Mouse (Mus musculus) small intestine, adult 2 months (tissue): ENCODE measurements at regions not wholly inside any gene's neighbourhood (a gene's known extent, or its start where the extent isn't known, plus 50 kb on each side); places are given as distances from the start of the nearest gene placed in this dataset.

Source experiments
- H3K27ac ChIP-seq: fragments of 200-500 bp; 2 replicates; pipeline ENCODE4 v1.5.1; 2012; ENCODE audit warnings: low read depth, low read length, control low read depth, inconsistent platforms; ENCODE audit not compliant: insufficient read depth
- H3K27me3 ChIP-seq: fragments of 200-500 bp; 2 replicates; pipeline ENCODE4 v1.6.1; 2012; ENCODE audit warnings: mild to moderate bottlenecking, moderate library complexity, low read length, inconsistent platforms; ENCODE audit not compliant: control insufficient read depth, insufficient read depth
- H3K36me3 ChIP-seq: fragments of 200-500 bp; 2 replicates; pipeline ENCODE4 v1.6.1; 2012; ENCODE audit warnings: mild to moderate bottlenecking, low read length, control low read depth, inconsistent platforms; ENCODE audit not compliant: control insufficient read depth, insufficient read depth
- H3K4me1 ChIP-seq: fragments of 200-500 bp; 2 replicates; pipeline ENCODE4 v1.6.1; 2012; ENCODE audit warnings: low read length, inconsistent platforms, mixed read lengths; ENCODE audit not compliant: control insufficient read depth, insufficient read depth, insufficient read length
- H3K4me3 ChIP-seq: fragments of 200-500 bp; 2 replicates; pipeline ENCODE4 v1.5.1; 2012; ENCODE audit warnings: low read depth, mild to moderate bottlenecking, control low read depth, inconsistent platforms, low read length, moderate library complexity
- CTCF ChIP-seq: fragments of 200-500 bp; IDR thresholded peaks from 2 replicates; pipeline ENCODE4 v1.5.1; 2012; ENCODE audit warnings: low read depth, mild to moderate bottlenecking, control low read depth, inconsistent platforms, low read length, moderate library complexity, mixed read lengths; ENCODE audit not compliant: insufficient replicate concordance, insufficient read length; ENCODE audit errors: extremely low read depth
- POLR2A ChIP-seq: fragments of 200-500 bp; IDR thresholded peaks from 2 replicates; pipeline ENCODE4 v1.6.1; 2012; ENCODE audit warnings: low read depth, mild to moderate bottlenecking, control low read depth, inconsistent platforms, low read length, moderate library complexity
- WGBS: fragments of 180-500 bp; shearing (Covaris S2); methylation state at CpG from one replicate; pipeline ENCODE4 v1.1.7; 2018; 5-methylcytosine and 5-hydroxymethylcytosine counted together

DNA sequence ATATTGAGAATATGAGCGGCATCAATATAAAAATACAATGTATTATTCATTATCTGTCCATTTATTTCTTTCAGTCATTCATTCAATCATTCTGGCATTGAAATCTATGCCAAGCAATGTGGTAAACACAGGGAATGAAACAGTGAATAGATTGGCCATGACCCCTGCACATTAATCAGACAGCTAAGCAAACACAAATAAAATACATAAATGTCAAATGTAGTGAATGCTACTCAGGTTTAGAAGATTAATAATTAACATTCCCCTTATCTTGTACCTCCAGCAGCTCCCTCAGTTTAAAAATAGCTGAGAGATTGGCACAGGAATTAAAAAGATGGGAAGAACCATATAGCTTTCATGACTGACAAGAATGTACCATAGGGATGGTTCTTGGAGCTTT lies 77.0 kb upstream of the Dazl start:
- H3K4me1 ChIP-seq, result peaks cover 7% of the 10 kb centered on the region; the same call in 1 of the 2 replicates
- no peaks in the 10 kb centered on the region for H3K27me3 ChIP-seq
- H3K4me3 ChIP-seq, result no peak overlapping the region
- no peaks in the 10 kb centered on the region for H3K36me3 ChIP-seq
- H3K27ac ChIP-seq, result no peak overlapping the region
- WGBS, result 25% methylated on average over 1 of the region's 1 CpGs
- TF ChIP-seq CTCF, result no peak
- no peak for TF ChIP-seq POLR2A

DNA sequence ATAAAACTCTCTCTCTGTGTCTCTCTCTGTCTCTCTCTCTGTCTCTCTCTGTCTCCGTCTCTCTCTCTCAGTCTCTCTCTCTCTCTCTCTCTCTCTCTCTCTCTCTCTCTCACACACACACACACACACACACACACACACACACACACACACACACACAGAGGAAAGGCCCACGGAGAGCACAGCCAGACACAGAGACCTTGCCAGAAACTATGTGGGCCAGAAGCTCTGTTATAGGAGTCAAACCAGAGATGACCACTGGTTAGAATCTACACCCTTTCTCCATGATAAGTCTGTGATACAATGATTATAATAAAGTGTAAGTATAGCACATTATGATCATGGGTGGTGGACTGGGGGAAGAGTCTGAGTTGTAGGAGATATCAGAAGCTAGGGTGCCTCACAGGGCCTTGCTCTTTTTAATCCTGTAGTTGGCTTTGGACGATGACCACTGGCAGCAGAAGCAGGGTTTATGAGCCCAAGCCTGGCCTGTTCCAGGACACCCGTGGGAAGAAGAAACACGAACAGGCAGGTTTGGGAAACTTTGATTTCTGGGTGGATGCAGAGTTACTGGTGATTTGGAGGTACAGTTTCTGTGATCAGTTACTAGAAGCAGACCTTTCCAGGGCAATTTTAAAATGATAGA lies 80.2 kb upstream of the Dazl start:
- H3K36me3 ChIP-seq, result no peaks in the 10 kb centered on the region
- peaks cover 7% of the 10 kb centered on the region; the same call in 1 of the 2 replicates for H3K4me1 ChIP-seq
- TF ChIP-seq POLR2A, result no peak
- no peak for TF ChIP-seq CTCF
- H3K27ac ChIP-seq, result no peak overlapping the region
- no peaks in the 10 kb centered on the region for H3K27me3 ChIP-seq
- 82% methylated on average over 5 of the region's 5 CpGs for WGBS
- H3K4me3 ChIP-seq, result no peak overlapping the region

DNA sequence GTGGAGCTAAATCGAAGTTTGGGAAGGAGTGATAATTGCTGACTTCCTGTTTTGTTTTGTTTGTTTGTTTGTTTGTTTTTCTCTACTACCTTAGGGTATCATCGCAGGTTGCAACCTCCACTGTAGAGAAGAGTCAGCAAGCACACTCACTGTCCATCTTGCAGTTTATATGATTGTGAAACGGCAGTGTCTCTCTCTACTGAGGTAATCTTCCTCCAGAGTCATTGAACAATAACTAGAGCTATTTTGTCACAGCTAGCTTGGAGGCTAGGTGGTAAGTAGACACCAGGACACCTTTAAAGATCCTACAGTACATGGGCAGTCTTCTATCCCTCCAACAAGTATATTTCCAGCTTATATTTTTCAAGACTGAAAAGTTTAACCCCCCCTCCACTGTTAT lies 82.0 kb upstream of the Dazl start:
- Histone ChIP-seq H3K4me3 (no peak overlapping the region), H3K4me1 (peaks cover 3% of the 10 kb centered on the region; the same call in 1 of the 2 replicates), H3K27ac (no peak overlapping the region), H3K36me3 (no peaks in the 10 kb centered on the region), H3K27me3 (no peaks in the 10 kb centered on the region)
- WGBS, result 76% methylated on average over 3 of the region's 3 CpGs
- no peak for TF ChIP-seq POLR2A
- no peak for TF ChIP-seq CTCF

DNA sequence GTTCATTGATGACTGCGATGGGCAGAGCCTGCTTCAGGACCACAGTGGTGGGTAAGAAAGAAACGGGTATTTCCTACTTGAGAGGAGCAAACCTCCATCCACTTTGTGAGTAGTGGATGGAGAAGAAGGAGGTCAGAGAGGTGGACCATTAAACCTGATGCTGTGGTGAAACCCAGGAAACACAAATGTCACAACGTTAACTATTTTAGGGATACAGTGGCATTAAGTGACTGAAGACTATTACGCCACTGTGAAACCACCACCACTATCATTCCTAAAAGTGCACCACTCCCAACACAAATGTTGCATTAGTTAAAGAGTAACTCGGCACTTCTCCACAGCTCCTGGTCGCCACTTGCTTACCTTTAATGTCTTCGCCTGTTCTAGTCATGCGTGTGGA lies 83.3 kb upstream of the Dazl start:
- WGBS, result 51% methylated on average over 8 of the region's 8 CpGs
- no peak overlapping the region for H3K4me3 ChIP-seq
- no peaks in the 10 kb centered on the region for H3K36me3 ChIP-seq
- no peaks in the 10 kb centered on the region for H3K27me3 ChIP-seq
- no peak for TF ChIP-seq CTCF
- no peak for TF ChIP-seq POLR2A
- H3K27ac ChIP-seq, result no peak overlapping the region
- H3K4me1 ChIP-seq, result no peaks in the 10 kb centered on the region

DNA sequence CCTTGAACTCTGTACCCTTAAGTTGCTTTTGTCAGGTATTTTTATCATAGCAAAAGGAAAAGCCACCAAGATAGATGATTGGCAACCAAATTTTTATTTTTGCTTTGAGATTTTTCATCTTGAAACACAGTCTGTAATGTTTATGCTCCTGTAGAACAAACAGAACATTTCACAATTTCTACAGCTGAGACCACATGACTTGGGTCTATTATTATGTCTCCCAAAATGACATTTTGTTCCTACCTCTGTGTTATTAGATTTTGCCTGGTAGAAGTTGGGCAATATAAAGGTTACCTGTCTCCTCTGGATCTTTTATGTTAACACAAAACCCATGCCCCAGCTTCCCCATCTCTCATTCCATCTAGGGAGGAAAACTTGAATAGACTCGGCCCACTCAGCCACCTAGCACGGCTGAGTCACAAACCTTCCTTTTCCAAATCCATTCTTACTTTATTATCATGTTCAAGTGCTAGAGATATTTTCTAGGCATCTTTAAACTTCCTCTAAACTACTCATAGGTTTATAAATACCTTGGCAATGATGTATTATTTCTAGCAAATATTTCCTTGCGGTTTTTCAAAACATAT lies 84.8 kb upstream of the Dazl start:
- Histone ChIP-seq H3K27me3 (no peaks in the 10 kb centered on the region), H3K4me1 (no peaks in the 10 kb centered on the region), H3K36me3 (no peaks in the 10 kb centered on the region), H3K27ac (no peak overlapping the region), H3K4me3 (no peak overlapping the region)
- TF ChIP-seq POLR2A (no peak), CTCF (no peak)
- 84% methylated on average over 3 of the region's 3 CpGs for WGBS

DNA sequence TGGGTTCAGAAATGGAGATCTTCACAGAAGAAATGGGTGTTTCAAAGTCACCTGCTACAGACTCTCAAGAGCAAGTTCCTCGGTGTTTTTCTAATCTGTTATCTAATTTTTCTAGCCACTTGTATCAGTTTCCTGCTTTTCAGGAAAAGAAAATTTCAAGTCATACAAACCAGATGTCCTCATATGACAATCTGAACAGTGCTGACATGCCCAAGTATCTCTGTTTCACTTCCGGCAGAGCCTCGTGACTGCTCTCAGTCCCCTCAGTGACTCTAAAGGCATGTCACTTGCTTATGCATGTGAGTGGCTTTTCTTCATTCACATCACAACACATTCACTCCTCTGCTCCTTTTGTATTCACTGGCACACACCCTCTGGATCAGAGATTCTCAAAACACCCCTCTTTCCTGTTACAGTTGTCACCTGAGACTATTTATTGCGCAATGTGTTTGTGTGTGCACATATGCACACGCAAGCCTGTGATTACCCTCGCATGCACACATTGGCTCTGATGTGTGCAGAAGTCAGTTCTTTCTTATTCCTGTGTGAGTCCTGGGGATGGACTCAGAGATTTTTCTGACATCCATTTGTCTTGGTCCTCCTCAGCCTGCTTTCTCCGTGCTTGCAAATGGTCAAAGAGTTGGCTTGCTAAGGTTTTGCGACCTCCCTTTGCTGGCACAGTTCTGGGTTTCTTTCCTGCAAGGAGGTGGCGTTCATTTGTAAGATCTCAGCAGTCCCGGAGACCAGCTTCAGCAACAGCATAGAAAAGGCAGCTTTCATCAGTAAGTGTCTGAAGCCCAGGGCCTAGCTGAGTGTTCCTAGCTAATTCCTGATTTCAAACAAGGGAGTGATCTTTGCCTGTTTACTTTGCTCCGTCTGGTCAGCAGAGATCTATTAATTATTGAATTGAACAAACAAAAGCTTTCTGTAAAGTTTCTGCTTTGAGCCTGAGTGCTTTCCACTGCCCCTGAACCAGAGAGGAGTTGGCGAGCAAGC lies 95.6 kb upstream of the Dazl start:
- Histone ChIP-seq H3K27me3 (no peaks in the 10 kb centered on the region), H3K36me3 (no peaks in the 10 kb centered on the region), H3K4me1 (no peaks in the 10 kb centered on the region; the same call in 1 of the 2 replicates), H3K4me3 (no peak overlapping the region), H3K27ac (peak overlapping the region; percentile 17; the same call in 1 of the 2 replicates)
- no peak for TF ChIP-seq CTCF
- no peak for TF ChIP-seq POLR2A
- WGBS, result 50% methylated on average over 12 of the region's 12 CpGs

DNA sequence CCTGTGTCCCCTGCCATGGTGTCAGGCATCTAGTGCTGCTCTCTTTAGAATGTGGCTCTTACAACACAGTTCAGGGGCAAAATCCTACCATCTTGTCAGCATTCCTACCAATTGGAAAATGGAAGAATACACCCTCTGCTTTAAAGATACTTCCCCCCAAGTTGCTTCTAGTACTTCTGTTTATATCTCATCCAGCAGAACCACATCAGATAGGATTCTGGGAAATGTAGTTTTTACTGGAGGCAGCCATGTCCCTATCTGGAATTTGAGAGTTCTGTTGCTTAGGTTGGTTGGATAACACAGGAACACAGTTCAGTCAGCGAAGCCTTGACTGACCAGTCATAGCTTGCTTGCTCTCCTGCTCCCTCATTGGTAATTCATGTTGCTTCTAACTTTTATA lies 96.7 kb upstream of the Dazl start:
- WGBS, result 90% methylated on average over 1 of the region's 1 CpGs
- Histone ChIP-seq H3K27me3 (no peaks in the 10 kb centered on the region), H3K4me3 (no peak overlapping the region), H3K27ac (no peak overlapping the region), H3K36me3 (no peaks in the 10 kb centered on the region), H3K4me1 (no peaks in the 10 kb centered on the region; the same call in 1 of the 2 replicates)
- TF ChIP-seq CTCF (no peak), POLR2A (no peak)
